Mouse (Mus musculus): ENCODE data around the gene Etv4.

- no peak for TF ChIP-seq CTCF (conservative IDR thresholded peaks at IDR 0.05; ENCODE audit: low read length)
- no peak for TF ChIP-seq NANOG (IDR thresholded peaks at IDR 0.05; ENCODE audit: borderline replicate concordance, low read length)
These were observed 58.4 kb downstream of the Etv4 start for GRCm38 (mm10) chr11:101726765-101727164.

Measured in E14TG2a.4 (cell line).